Mouse (Mus musculus): ENCODE data around the gene Kcnab1. TPM values are rescaled to one million over a fixed set of nuclear protein-coding genes. Genes with fewer than 3 reads are reported as not detected.

The Kcnab1 gene
- polyA plus RNA-seq, 1 experiment from 2014 or later = 3.1 TPM

DNA sequence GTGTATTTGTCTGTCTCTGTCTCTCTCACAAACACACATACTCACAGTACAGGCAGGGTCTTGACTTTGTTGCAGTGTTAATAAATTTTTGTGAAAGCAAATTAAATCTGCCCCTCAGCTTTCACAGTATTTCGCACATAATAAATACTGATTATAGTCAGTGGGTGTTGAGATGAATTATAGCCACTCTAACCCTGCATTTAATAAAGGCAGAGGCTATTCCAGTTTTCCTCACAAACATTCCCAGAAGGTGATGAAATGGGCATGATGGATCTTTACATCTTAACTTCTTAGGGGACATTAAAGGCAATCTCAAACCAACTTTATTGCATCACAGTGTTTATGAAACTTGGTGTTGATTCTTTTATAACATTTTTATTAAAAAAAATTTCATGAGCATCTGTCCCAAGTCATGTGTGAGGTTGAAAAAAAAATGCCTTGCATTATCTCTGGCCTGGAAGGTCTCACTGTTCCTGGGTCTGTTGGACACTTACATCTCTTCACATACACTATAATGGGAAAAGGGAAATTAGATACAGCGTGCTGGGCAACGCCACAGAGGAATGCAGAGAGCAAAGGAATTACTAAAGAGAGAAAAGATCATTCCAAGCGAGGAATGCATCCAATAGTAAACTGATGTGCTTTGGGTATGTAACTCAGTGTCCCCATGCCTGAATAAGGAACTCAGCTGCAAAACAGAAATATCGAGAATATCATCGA, 95.3 kb downstream of the Kcnab1 start:
- Histone ChIP-seq H3K27me3 (ENCODE audit: insufficient read depth, low read length) (no peaks in the 10 kb centered on the region), H3K27ac (ENCODE audit: low read depth) (no peak overlapping the region), H3K4me2 (no peak overlapping the region), H3K36me3 (ENCODE audit: insufficient read depth) (no peaks in the 10 kb centered on the region), H3K9ac (no peak overlapping the region), H3K9me3 (ENCODE audit: low read depth, low read length) (no peaks in the 10 kb centered on the region), H3K4me3 (ENCODE audit: low read depth, low read length) (no peak overlapping the region), H3K4me1 (ENCODE audit: insufficient read depth) (no peaks in the 10 kb centered on the region)
- WGBS = 68% methylated on average over 6 of the region's 6 CpGs
- ATAC-seq (ENCODE audit: insufficient read depth) (no peak), DNase-seq (no peak)
- TF ChIP-seq CTCF (IDR thresholded peaks at IDR 0.05; ENCODE audit: low read depth) = no peak

DNA sequence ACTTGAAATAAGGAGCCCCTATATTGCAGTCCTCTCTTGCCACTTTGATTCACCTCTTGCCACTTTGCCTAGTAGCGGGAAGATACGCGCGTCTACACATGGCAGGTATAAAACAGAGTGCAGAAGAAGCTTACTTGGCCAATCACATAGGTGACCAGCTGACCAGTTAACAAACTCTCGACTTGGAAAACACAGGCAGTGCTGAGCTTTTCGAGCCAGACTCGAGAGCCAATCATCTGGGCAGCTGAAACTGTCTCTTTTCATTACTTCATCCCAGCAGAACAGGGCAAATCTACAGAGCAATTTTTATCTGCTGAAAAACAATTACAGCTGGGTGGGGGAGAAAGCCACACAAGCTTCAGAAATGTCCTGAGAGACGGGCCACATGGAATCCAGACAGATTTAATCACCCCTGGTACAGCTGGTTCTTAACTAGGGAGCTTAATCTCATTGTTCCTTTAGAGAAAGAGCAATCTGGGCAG, 96.4 kb downstream of the Kcnab1 start:
- no peak overlapping the region for H3K9ac ChIP-seq
- H3K27me3 ChIP-seq (ENCODE audit: insufficient read depth, low read length) = no peaks in the 10 kb centered on the region
- ATAC-seq (ENCODE audit: insufficient read depth) (no peak), DNase-seq (no peak)
- no peaks in the 10 kb centered on the region for H3K9me3 ChIP-seq (ENCODE audit: low read depth, low read length)
- H3K27ac ChIP-seq (ENCODE audit: low read depth) = no peak overlapping the region
- H3K36me3 ChIP-seq (ENCODE audit: insufficient read depth) = no peaks in the 10 kb centered on the region
- H3K4me1 ChIP-seq (ENCODE audit: insufficient read depth) = no peaks in the 10 kb centered on the region
- WGBS = 50% methylated on average over 8 of the region's 8 CpGs
- TF ChIP-seq CTCF (IDR thresholded peaks at IDR 0.05; ENCODE audit: low read depth) = no peak
- no peak overlapping the region for H3K4me3 ChIP-seq (ENCODE audit: low read depth, low read length)
- H3K4me2 ChIP-seq = no peak overlapping the region

DNA sequence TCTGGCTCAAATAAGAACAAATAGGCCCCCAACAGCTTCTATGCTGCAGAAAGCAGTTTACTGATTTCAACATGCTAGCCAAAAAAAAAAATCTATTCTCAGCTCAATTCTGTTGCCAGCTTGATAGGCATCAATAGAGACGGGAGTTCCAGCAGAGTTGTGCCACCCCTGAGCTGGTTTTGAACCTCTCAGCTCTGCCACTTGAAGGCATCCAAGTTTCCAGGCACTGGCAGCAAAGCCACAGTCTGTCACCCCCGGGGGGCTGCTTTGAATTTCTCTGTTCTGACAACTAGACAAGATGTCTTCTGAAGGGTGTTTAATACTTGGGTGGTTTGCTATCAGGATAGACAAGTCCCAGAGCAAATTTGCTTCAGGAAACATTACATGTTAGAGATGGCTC, 104.5 kb downstream of the Kcnab1 start:
- no peaks in the 10 kb centered on the region for H3K36me3 ChIP-seq (ENCODE audit: insufficient read depth)
- H3K9me3 ChIP-seq (ENCODE audit: low read depth, low read length) = no peaks in the 10 kb centered on the region
- H3K4me3 ChIP-seq (ENCODE audit: low read depth, low read length) = no peak overlapping the region
- 67% methylated on average over 2 of the region's 2 CpGs for WGBS
- no peaks in the 10 kb centered on the region for H3K27me3 ChIP-seq (ENCODE audit: insufficient read depth, low read length)
- H3K4me1 ChIP-seq (ENCODE audit: insufficient read depth) = no peaks in the 10 kb centered on the region
- no peak overlapping the region for H3K27ac ChIP-seq (ENCODE audit: low read depth)
- no peak overlapping the region for H3K4me2 ChIP-seq
- no peak overlapping the region for H3K9ac ChIP-seq
- DNase-seq (no peak), ATAC-seq (ENCODE audit: insufficient read depth) (no peak)
- TF ChIP-seq CTCF (IDR thresholded peaks at IDR 0.05; ENCODE audit: low read depth) = no peak

DNA sequence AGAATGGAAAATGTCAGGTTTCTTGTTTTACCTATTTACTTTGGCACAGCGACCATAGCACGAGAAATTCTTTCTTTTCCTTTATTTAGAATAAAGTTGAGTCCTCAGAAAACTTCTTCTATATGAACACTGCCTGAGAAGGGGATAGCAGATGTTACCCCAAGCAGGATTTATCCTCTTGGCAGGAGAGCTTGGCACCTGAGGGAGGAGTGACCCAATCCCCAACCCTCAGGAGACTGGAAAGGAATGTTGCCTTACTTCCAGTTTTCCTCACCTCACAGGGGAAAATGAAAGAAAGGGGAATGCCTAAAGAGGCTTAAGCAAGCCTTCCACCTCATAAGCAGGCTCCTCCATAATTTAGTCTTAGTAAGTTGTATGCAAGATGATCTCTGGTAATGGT, 105.5 kb downstream of the Kcnab1 start:
- no peak overlapping the region for H3K4me3 ChIP-seq (ENCODE audit: low read depth, low read length)
- no peak overlapping the region for H3K4me2 ChIP-seq
- WGBS = 73% methylated on average over 2 of the region's 2 CpGs
- no peaks in the 10 kb centered on the region for H3K4me1 ChIP-seq (ENCODE audit: insufficient read depth)
- H3K27ac ChIP-seq (ENCODE audit: low read depth) = no peak overlapping the region
- ATAC-seq (ENCODE audit: insufficient read depth) = no peak
- H3K9me3 ChIP-seq (ENCODE audit: low read depth, low read length) = no peaks in the 10 kb centered on the region
- no peak for TF ChIP-seq CTCF (IDR thresholded peaks at IDR 0.05; ENCODE audit: low read depth)
- H3K9ac ChIP-seq = no peak overlapping the region
- no peaks in the 10 kb centered on the region for H3K27me3 ChIP-seq (ENCODE audit: insufficient read depth, low read length)
- H3K36me3 ChIP-seq (ENCODE audit: insufficient read depth) = no peaks in the 10 kb centered on the region
- no peak for DNase-seq

- Histone ChIP-seq H3K9me3 (ENCODE audit: low read depth, low read length) (no peaks in the 10 kb centered on the region), H3K36me3 (ENCODE audit: insufficient read depth) (no peaks in the 10 kb centered on the region), H3K9ac (no peak overlapping the region), H3K4me2 (no peak overlapping the region), H3K4me3 (ENCODE audit: low read depth, low read length) (no peak overlapping the region), H3K27me3 (ENCODE audit: insufficient read depth, low read length) (no peaks in the 10 kb centered on the region), H3K27ac (ENCODE audit: low read depth) (no peak overlapping the region), H3K4me1 (ENCODE audit: insufficient read depth) (no peaks in the 10 kb centered on the region)
- no peak for ATAC-seq (ENCODE audit: insufficient read depth)
- TF ChIP-seq CTCF (IDR thresholded peaks at IDR 0.05; ENCODE audit: low read depth) = no peak
- DNase-seq = peak; percentile 2
- 82% methylated on average over 7 of the region's 7 CpGs for WGBS
Observed at GRCm38 (mm10) chr3:65217673-65218579, 108.7 kb downstream of the Kcnab1 start.

DNA sequence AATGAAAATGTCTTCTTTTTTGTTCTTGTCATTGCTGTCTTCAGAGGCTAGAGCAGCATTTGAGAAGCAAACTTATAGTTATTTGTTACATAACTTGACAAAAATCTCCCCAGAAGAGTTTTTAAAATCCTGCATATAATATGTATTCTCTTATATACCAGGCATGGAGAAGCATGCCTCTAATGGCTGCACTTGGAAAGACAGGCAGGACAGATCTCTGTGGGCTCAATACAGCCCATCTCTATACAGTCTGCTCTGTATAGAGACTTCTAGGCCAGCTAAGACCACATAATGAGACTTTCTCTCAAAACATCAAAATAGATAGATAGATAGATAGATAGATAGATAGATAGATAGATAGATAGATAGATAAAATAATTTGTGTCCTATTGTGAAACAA, 111.1 kb downstream of the Kcnab1 start:
- H3K9ac ChIP-seq = no peak overlapping the region
- no peaks in the 10 kb centered on the region for H3K36me3 ChIP-seq (ENCODE audit: insufficient read depth)
- H3K27me3 ChIP-seq (ENCODE audit: insufficient read depth, low read length) = no peaks in the 10 kb centered on the region
- ATAC-seq (ENCODE audit: insufficient read depth) (no peak), DNase-seq (peak; percentile 9)
- no peaks in the 10 kb centered on the region for H3K9me3 ChIP-seq (ENCODE audit: low read depth, low read length)
- no peaks in the 10 kb centered on the region for H3K4me1 ChIP-seq (ENCODE audit: insufficient read depth)
- H3K4me2 ChIP-seq = no peak overlapping the region
- TF ChIP-seq CTCF (IDR thresholded peaks at IDR 0.05; ENCODE audit: low read depth) = peak; percentile 18; the same call in 1 of the 2 replicates
- H3K27ac ChIP-seq (ENCODE audit: low read depth) = no peak overlapping the region
- H3K4me3 ChIP-seq (ENCODE audit: low read depth, low read length) = no peak overlapping the region

- WGBS = 84% methylated on average over 2 of the region's 2 CpGs
- TF ChIP-seq CTCF (IDR thresholded peaks at IDR 0.05; ENCODE audit: low read depth) = no peak
- Histone ChIP-seq H3K9ac (no peak overlapping the region), H3K27me3 (ENCODE audit: insufficient read depth, low read length) (no peaks in the 10 kb centered on the region), H3K27ac (ENCODE audit: low read depth) (no peak overlapping the region), H3K4me3 (ENCODE audit: low read depth, low read length) (no peak overlapping the region), H3K4me2 (no peak overlapping the region), H3K4me1 (ENCODE audit: insufficient read depth) (no peaks in the 10 kb centered on the region), H3K36me3 (ENCODE audit: insufficient read depth) (no peaks in the 10 kb centered on the region), H3K9me3 (ENCODE audit: low read depth, low read length) (no peaks in the 10 kb centered on the region)
- ATAC-seq (ENCODE audit: insufficient read depth) = no peak
- no peak for DNase-seq
Observed at GRCm38 (mm10) chr3:65223635-65224034, 114.5 kb downstream of the Kcnab1 start.
